Mouse (Mus musculus) urinary bladder, adult 18-20 months (tissue): ENCODE data around the gene Ppm1m.

ENCODE experiments used
- DNase-seq, 2 experiments: peaks; one replicate each; pipeline ENCODE4 v3.0.0; 2022; ENCODE audit warnings: low spot score in 2 of 2, mixed read lengths in 2 of 2

Ppm1m gene

DNA sequence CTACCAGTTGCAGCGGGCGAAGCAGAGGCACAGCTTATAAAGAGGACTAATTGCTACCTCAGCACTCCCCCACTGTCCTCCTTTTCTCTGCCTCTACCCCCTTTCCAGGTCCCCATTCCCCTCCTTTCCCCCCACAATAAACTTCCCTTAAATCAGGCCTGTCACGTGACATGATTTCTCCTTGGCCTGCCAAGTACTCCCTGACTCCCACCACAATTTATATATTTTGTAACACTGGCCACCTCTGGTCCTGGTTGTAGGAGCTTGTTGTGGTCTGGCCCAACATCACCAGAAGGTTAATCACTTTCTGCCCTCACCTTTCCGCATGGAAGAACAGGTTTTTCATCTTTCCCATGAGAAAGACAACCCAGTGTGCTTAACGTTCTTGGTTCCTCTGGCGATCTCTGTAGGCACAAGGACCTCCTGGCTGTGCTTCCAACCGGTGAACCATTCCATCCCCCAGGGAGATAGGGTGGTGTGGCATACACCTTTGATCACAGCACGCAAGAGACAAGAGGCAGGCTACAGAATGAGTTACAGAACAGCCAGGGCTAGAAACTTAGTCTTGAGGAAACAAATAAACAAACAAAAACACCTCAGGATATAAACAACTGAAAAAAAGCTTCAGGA lies 21.5 kb upstream of the Ppm1m start:
- DNase-seq: no peak

DNA sequence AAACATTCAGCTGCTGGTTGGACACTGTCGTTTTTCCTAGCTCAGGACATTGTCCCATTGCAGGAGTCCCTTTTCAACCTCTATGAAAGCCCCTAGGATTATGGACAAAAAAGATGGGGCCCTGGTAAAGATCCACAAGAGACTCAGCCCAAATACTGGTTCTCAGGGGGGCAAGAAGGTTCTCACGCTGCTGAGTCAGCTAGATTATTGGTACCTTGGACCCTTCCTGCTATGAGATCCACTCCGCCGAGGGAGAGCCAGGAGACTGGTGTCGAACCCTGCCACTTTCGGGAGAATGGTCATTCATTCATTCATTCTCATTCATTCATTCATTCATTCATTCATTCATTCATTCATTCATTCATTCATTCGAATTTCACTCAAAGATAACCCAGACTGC lies 17.4 kb upstream of the Ppm1m start:
- DNase-seq: no peak

DNA sequence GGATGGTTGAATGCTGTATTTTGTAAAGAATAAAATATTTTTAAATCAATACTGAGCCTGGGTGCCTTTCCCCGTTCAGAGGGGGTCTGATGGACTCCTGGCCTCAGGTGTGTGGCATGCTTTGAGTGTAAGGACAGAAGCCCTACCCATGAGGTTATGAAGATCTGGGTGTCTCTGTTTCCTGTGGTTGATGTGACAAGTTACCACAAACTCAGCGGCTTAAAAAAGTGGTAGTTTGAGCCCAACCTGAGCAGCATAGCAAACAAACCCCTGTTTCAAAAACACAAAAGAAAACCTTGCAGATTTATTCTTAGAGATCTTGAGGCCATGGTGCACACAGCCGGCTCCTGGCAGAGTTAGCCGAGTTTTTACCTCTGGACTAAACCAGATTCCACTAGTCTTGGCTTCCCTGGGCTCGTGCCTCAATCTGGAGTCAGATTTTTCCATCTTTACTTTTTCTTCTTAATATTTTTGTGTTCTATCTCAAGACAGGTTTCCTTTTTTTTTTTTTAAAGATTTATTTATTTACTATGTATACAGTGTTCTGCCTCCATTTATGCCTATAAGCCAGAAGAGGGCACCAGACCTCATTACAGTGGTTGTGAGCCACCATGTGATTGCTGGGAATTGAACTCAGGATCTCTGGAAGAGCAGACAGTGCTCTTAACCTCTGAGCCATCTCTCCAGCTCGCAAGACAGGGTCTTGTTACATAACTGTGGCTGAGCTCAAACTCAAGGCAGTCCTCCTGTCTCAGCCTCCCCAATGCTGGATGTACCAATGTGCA lies 16.0 kb upstream of the Ppm1m start:
- no peak for DNase-seq

DNA sequence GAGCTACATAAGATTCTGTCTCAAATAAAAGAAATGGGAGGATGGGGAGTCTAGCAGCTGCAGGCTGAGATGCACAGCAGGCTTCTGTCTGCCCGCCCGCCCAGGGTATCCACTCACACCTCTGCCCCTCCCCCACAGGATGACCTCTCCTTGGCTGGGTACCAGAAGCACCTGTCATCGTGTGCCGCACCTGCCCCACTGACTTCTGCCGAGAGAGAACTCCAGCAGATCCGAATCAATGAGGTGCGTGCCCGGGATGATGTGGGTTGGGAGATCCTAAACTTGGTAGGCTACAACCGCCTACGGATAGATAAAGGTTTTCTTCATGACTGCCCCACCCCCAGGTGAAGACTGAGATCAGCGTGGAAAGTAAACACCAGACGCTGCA lies 13.0 kb upstream of the Ppm1m start:
- no peak for DNase-seq

DNA sequence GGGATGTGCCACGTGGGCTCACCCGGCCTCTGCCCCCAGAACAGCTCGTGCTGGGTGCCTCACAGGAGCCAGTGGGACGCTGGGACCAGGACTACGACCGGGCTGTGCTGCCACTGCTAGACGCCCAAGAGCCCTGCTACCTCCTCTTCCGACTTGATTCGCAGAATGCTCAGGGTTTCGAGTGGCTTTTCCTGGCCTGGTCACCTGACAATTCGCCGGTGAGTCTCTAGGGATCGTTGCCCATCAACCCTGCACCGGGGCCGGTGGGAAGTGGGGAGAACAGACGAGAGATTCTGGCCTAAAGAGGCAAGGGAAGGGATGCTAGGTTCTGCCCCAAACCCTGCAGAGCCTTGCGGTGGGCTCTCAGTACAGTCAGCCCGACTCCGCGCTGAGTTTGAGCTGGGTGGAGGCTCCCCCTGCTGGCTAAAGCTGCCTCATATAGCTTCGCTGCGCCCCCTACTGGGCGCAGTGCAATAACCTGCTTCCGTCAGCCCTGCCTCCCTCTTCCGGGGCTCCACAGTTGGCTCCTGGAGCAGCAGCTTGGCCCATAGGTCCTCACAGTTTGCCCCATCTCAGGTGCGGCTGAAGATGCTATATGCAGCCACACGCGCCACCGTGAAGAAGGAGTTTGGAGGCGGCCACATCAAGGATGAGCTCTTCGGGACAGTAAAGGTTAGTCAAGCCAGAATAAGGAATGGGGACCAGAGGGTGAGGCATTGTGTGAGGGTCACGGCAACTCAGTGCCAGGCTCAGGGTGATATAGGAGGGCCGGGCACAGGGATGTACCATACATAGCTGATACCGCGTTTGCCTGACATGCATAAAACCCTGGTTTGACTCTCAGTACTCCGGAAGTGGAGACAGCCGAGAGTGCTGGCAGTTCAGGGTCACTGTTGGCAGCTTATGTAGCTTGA lies 12.4 kb upstream of the Ppm1m start:
- peak; percentile 74 to 79 for DNase-seq

DNA sequence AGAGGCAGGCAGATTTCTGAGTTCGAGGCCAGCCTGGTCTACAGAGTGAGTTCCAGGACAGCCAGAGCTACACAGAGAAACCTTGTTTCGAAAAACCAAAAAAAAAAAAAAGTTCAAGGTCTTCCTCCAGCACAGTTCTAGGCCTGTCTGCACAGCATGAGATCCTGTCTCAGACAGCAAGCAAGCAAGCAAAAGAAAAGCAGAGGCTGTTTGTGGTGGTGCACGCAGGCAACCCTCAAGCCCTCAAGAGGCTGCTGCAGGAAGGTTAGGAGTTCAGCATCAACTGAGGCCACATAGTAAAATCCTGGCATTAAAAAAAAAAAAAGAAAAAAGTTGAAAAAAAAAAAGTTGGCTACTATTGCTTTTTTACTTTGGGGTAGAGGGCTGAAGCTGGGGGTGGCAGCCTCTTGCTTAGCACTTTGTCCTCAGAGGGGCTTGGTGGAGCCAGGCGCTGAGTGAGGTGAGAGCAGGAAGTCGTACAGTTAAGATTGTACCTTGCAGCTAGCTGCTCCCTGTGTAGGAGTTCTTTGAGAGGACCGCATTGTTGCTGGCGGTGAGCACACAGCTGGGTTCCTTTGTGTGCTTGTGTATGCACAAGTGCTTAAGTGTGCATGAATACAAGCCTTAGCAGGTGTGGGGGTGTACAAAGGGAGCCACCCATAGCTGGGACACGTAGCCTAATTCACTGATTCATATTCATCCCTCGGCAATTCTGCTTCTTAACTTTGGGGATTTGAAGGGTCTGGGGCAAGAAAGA lies 11.5 kb upstream of the Ppm1m start:
- DNase-seq: no peak

DNA sequence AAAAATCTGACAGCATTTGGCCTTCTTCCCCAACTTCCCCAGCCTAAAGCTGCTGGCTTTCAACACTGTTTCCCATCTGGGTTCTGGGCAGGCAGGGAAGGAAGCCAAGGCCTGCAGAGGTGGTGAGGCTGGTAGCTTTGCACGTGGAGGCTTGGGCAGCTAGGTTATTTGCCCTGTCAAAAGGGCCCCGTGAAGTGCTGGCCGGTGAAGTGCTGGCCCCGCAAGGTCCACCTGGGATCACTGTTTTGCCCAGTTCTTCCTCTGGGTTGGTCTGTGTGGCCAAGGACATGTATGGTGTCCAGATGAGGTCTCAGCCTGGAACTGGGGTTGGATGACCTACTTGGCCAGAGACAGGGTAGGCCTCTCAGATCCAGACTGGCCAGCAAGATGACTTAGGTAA lies 10.4 kb upstream of the Ppm1m start:
- no peak for DNase-seq

DNA sequence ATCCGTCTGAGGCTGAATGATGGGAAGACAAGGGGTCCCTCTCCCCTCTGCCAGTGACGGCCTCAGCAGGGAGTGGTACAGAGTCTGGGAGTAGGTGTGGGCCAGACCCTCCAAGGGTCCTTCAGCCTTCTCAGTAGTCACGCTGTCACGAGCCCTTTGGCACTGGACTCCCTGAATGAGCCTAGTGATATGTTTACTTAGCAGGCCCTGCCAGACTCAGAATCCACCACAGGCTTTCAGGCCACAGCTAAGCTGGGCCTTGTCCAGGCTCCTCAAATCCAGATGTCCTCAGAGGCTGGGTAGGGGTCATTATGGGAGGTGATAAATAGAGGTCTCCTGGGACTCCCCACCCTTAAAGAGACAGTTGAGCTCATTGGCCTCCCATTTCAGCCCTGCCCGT lies 8.6 kb upstream of the Ppm1m start:
- no peak for DNase-seq

DNA sequence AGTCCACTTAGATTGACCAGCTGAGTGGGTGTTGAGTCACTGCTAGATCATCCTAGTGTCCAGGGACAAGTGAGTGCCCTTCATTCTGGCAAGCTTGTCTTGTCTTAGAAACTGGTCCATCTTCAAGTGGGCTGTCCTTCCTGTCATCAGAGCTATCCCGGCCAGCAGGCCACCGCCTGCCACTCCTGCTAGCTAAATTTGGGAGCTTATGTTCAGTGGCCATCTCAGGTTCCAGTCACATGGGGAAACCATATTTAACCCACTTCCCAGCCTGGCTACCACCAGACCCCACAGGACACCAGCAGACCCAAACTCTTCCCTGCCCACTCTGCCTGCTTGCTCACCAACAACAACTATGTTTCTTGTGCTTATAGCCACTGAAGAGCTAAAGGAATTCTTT lies 7.0 kb upstream of the Ppm1m start:
- no peak for DNase-seq

DNA sequence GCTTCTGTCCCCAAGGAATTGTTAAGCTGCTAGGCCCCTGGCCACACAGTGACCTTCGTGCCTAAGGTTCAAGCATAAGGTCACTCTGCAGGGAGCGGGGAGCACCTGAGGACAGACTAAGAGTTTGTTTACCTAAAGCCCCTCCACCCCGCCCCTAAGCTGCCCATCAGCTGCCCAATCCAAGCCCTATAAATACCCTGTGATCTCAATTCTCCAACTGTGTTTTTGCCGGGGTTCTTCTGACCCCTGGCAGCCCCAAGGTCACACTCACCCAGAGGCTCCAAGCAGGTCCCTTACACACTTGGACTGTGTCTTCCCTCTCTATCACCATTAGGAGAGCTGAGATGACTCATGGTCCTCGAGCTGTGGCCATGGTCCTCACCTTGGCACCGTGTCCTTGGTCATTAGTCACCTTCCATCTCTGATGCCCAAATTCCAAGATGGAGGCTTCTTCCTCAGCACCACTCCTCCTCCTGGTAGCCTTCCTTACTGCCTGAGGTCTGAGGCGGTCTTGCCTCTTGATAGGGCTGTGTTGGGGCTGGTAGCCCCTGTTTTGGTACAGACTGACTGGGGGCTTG lies 6.3 kb upstream of the Ppm1m start:
- DNase-seq: no peak

DNA sequence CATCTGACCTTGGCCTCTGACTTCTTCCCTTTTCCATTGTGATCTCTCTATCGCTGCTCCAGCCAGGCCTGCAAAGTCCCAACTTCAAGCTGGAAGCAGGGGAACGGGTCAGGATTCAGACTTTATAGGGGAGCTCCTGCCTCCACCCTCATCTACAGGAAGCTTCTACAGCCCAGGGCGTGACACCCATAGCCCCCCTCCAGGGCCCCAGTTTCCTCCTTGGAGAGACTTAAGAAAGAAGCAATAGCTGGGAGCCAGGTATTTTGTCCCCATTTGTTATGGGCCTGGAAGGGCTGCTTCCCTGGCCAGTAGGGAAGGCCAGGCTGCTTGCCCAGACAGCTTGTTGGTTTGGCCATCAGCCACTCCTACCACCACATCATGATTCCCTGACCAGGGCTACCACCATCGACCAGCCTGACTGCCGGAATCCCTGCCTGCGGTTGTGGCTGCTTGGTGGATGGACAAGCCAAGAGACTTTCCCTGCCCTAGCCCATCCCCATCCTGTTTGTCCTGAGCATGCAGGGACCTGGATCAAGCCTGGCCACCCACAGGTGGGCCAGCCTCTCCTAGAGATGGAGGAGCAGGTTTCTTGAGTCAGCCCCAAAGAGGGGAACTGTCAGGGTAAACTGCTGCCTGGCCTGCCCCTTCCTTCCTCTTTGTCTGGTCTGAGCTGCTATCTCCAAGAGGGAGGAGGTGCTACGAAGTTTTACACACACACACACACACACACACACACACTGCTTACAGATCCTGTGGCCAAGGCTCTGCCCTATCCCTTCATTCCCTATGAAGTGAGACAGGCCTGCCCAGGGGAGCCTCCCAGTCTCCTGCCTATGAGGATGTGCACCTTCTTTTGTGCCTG lies 4.7 kb upstream of the Ppm1m start:
- DNase-seq: no peak

DNA sequence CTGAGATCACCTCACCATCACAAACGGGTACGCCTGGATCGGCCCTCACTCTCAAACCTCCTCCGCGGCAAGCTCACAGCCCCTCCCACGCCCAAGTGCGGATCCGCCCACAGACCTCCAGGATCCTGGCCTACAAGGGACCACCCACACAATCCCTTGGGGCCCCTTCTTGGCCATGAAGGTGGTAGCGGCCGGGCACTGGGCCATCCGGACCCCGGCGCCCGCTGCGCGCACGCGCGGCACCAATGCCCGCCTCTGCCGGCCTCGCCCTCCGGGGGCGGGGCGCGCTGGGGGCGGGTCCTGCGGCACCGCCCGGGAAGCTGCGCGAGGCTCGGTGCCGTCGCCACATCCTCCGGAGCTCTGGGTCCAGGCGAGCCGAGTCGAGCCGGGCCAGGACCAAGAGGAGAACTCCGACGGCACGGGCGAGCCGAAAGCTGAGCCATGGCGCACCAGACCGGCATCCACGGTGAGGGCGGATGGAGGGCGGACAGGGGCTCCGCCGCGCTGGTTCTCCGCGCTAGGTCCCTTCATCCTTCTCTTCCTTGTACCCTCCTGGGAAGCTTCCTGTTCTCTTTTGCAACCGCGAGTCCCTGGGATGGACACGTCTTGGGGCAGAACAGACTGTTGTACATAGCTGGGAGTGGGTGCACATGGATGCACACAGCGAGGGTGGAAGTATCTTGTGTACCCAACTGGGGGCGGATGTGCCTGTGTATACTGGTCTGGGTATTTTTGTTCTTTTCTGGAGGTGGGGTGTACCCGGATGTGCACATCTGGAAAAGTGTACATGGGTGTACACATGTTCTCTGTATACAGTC lies 3.5 kb upstream of the Ppm1m start, which contains the start of gene Twf2:
Twf2 (plus strand) TSS at position 290 of the 818 bp plus-strand sequence.
- peak; percentile 89 to 91 for DNase-seq

DNA sequence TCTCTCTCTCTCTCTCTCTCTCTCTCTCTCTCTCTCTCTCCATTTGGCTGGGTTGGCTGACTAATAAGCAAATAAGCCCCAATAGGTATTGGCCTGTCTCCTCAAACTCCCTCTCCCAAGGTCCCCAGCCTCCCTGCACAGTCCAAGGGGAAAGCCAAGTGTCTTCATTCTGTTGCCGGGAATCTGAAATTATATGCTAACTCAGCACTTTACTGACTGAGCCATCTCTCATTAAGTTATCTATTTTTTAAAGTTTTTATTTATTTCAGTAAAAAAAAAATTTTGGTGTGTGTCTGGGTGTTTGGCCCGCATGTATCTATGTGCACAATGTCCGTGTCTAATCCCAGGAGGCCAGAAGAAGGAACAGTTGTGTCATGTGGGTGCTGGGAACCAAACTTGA lies 2.3 kb upstream of the Ppm1m start:
- no peak for DNase-seq

DNA sequence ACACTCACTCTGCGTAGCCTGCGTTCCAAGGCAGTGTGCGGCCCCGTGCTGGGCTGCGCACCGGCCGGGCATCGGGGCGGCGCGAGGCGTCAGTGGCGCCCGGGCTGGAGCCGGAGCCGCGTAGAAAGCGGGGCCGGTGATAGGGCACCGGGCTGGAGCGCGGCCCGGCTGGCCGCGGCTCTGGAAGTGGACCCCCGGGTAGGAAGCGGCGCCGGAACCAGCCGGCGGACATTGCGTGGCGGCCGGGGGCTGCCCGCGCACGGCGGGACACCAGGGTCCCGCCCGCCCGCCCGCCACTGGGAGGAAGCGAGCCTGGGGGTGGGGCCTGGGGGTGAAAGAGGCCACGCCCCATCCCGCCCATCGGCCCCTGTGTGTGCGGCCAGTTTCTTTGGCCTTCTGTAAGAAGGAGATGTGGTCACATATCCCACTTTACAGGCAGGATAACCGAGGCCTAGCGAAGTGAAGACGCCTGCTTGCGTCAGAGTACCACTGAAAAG lies 536 bp downstream of the Ppm1m start:
- peak; percentile 52 to 62 for DNase-seq

DNA sequence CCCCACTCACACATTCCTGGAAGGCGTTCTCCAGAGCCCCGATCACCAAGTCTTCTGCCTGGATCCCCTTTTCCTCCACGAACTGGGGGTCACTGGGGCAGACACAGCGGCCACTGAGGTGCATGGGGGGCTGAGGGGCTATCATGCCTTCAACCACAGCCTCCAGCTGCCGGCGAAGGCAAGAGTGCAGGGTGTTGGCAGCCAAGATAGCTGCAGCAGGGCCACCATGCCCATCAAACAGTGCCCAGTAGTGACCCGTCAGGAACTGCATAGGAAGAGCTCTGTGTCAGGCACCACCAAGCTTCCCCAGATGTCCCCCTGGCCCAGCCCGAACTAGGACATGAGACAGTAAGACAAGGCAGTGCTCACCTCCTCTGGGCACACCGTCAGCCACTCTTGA lies 1.8 kb downstream of the Ppm1m start:
- no peak for DNase-seq

DNA sequence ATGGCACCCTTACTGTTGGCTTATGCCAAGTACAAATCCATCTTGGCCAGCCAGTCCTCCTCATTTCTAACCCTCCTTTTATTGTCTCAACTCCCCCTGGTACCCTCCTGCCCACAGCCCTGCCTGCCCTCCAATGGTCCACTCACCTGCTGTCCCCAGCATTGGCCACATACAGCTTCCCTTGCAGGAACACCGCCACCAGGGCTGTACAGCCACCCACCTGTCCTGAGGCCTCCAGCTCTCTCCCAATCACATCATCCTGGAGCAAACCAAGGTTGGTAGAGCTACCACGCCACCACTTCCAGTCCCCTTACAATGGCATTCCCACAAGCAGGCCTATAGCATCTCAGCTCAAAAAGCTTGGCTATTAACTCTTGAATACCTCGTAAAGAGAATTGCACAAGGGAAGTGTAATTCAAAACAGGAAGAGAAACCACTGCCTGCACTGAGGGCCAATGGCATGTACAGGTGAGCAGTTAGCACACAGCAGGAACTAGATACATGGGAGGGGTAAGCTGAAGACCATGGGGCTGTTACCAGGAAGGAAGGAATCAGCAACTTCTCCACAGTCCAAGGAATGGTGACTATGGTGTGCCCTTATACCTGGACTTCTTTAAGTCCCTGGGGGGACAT lies 2.3 kb downstream of the Ppm1m start:
- DNase-seq: no peak

DNA sequence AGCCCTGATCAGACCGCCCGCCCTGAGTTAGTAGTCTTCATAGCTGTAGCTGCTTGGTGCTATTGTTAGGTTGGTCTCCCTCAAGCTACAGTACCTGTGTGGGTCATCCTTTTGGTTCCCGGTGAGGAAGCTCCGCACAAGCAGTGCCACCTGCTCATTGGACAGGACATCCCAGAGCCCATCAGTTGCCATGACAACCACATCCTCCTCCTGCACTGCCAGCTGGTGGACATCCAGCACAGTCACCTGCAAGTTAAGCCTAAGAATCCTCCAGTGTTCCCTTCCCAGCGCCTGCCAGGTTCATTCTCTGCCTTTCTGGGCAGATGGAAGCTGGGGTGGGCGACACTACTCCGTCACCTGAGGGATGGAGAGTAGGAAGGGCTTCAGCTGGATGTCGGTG lies 3.9 kb downstream of the Ppm1m start:
- DNase-seq: no peak

DNA sequence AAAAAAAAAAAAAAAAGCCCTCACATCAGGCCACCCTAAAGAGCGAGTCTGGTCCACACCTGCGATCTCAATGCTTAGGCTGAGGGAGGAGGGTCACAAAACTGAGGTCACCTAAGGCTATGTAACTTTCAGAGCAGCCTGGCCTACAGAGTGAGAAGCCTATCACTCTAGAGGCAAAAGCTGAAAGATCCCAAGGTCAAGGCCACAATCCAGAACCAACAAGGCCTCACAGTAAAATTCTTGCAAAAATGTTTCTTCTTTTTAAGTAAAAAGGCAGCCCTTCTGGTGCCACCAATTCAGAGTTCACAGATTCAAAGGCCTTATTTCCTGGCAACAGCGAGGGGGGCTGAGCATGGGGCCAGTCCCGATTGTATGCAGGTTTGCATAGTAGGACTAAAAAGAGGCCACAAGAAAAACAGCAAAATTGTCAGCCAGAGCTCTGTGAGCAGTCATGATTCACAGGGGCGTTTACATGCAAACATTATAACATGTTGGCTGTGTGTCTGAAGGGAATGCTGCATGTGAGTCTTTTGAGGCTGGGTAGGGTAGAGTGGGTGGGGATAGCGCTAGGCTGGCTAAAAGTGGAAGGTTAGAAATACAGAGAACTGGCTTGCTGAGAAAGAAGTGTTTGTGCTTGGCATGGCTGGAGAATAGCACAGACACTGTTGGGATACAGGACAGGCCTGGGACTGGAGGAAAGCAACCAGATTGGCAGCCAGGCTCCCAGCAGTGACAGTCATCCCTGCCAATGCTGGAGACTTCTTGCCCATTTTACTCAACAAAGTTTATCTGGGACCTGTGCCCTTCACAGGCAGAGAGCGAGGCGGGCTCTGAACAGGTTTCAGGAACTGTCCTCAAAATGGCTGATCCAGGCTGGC lies 5.4 kb downstream of the Ppm1m start:
- DNase-seq: no peak
